Mouse (Mus musculus) C2C12 (cell line): ENCODE measurements around the gene Utp6.

Experiments used
- CTCF ChIP-seq: IDR thresholded peaks from one replicate; pipeline ENCODE4 v1.5.1; 2011; ENCODE audit not compliant: control insufficient read depth, insufficient read depth, insufficient read length
- MAX ChIP-seq: IDR thresholded peaks from one replicate; pipeline ENCODE4 v1.6.1; 2011; ENCODE audit warnings: mild to moderate bottlenecking, control low read depth
- MYOD1 ChIP-seq: IDR thresholded peaks from one replicate; pipeline ENCODE4 v1.6.1; 2011; ENCODE audit warnings: low read depth; ENCODE audit not compliant: control insufficient read depth, insufficient read length
- USF1 ChIP-seq: IDR thresholded peaks from one replicate; pipeline ENCODE4 v1.6.1; 2011; ENCODE audit warnings: low read depth, mild to moderate bottlenecking, control low read depth, moderate library complexity

GRCm38 (mm10) chr11:79892259-79892658 is 69.9 kb downstream of the Utp6 start:
- TF ChIP-seq MAX (no peak), CTCF (no peak), USF1 (no peak), MYOD1 (no peak)
